8 mouse cellular contexts compared by ENCODE assay signal in the genomic region with DNA sequence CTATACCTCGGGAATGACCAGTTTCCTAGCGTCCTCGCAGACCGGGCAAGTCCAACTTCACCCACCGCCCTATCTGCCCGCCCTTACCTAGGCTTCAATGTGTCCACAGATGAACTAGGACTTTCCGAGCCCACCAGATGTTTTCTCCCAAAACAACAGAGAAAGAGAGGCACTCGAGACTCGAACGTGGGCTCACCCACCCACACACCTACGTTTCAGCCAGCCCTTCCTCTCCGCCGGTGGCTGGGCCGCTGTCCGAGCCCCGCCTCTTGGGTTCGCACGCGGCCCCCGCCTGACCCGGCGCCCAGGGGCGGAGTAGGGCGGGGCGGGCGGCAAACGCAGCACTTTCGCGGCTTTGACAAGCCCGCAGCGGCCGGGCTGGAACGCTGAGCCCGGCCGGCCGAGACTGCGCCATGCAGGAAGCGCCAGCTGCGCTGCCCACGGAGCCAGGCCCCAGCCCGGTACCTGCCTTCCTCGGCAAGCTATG. TPM values are rescaled to one million over a fixed set of nuclear protein-coding genes. Genes with fewer than 3 reads are reported as not detected.
DNase-seq lines count a peak whose midpoint lies in the region; TF ChIP-seq lines count a peak whose summit lies in the region.

A gene (plus strand): TSS at position 341 of the 487 bp plus-strand sequence.

- peak within 1 kb of the TSS; percentile 60 for H3K4me3 ChIP-seq in layer of hippocampus, adult 2 months
- peak within 1 kb of the TSS; percentile 55 for H3K4me3 ChIP-seq in midbrain, embryonic 10.5 days

- under 1% methylated on average over 42 of the region's 42 CpGs for WGBS in midbrain, embryonic 10.5 days

- intact Hi-C loops in heart, postnatal 36 days (cut with DNase I): no loop called here
- intact Hi-C loops in left cerebral cortex, postnatal 36 days (cut with DNase I): no loop called here

- H3K27ac ChIP-seq in layer of hippocampus, adult 2 months: peak within 1 kb of the TSS; percentile 80
- H3K27ac ChIP-seq in midbrain, embryonic 10.5 days (replicated peaks): no peak within 1 kb of the TSS

- peaks cover 100% of the 10 kb centered on the region for H3K27me3 ChIP-seq in midbrain, embryonic 10.5 days (ENCODE audit: low read depth, poor library complexity, severe bottlenecking)

- H3K9me3 ChIP-seq in midbrain, embryonic 10.5 days (replicated peaks): peaks cover 7% of the 10 kb centered on the region

- DNase-seq in layer of hippocampus, adult 2 months (ENCODE audit: low spot score in 2 of 2): peak in 1 of 2 experiments; percentile 41
- DNase-seq in layer of hippocampus, postnatal 10 days (ENCODE audit: low spot score in 2 of 2): no peak
- DNase-seq in T-cell, adult 2 months (ENCODE audit: low spot score): peak; percentile 19
- peak; percentile 36 for DNase-seq in fibroblast of lung, adult 2 months (ENCODE audit: low read depth)
- peak; percentile 72 to 73 for DNase-seq in heart, postnatal 36 days
- DNase-seq in left cerebral cortex, postnatal 36 days (ENCODE audit: low spot score in 2 of 2): peak; percentile 54 to 74
- peak; percentile 53 for DNase-seq in midbrain, embryonic 10.5 days (ENCODE audit: low spot score)
- DNase-seq in thymus, postnatal 36 days: no peak

- H3K4me1 ChIP-seq in midbrain, embryonic 10.5 days: peaks cover 42% of the 10 kb centered on the region

- H3K36me3 ChIP-seq in midbrain, embryonic 10.5 days: no peaks in the 10 kb centered on the region

- TF ChIP-seq CTCF in layer of hippocampus, adult 2 months (conservative IDR thresholded peaks at IDR 0.05): no peak

RNA-seq across cellular contexts. Expression of the gene that starts here (rescaled TPM):
- total RNA-seq in layer of hippocampus, adult 2 months (2021): 1 to 10 TPM; 7.2 to 9.5 TPM
- total RNA-seq in layer of hippocampus, postnatal 10 days (2021): under 1 TPM; 0.57 to 0.83 TPM
- total RNA-seq in heart, postnatal 36 days (2021): 1 to 10 TPM; 1.6 to 2.6 TPM
- total RNA-seq in left cerebral cortex, postnatal 36 days (2021): 10 to 100 TPM; 11.5 to 12.0 TPM
- polyA plus RNA-seq in midbrain, embryonic 10.5 days (2016; fragmentation: Nextera tagmentation; extraction: Ambion mirVana): 0.10 TPM in 1 of 2 replicates, not detected in the other

Comparison
In these comparisons a context has a peak if more than half of its experiments do, and no peak if none do; other contexts are left out.
1. Peak in DNase-seq and H3K4me3 ChIP-seq in midbrain, embryonic 10.5 days; RNA of the gene not detected or under 1 TPM.
2. DNase-seq: peak in T-cell, adult 2 months (single experiment), fibroblast of lung, adult 2 months (single experiment), heart, postnatal 36 days (2 of 2) and left cerebral cortex, postnatal 36 days (2 of 2); none in layer of hippocampus, postnatal 10 days (0 of 2) and thymus, postnatal 36 days (0 of 2).